Mouse (Mus musculus) lung, postnatal 0 days (tissue): ENCODE measurements at regions not wholly inside any gene's neighbourhood (a gene's known extent, or its start where the extent isn't known, plus 50 kb on each side); places are given as distances from the start of the nearest gene placed in this dataset.

Experiments
- CTCF ChIP-seq: IDR thresholded peaks from 2 replicates; pipeline ENCODE4 v1.5.1; 2016; ENCODE audit warnings: antibody characterized with exemption, mild to moderate bottlenecking
- EP300 ChIP-seq: IDR thresholded peaks from 2 replicates; pipeline ENCODE4 v1.6.1; 2016; ENCODE audit warnings: antibody characterized with exemption, mild to moderate bottlenecking, control low read depth

- no peak for TF ChIP-seq CTCF
- no peak for TF ChIP-seq EP300
Measured at GRCm38 (mm10) chr2:30539305-30539704, 55.5 kb upstream of the Cstad start.
